Mouse (Mus musculus) urinary bladder, postnatal 25 days (tissue): Measurements from ENCODE around the gene Ppm1l.

Experiments
- DNase-seq: peaks from one replicate; pipeline ENCODE4 v3.0.0; 2022; ENCODE audit warnings: low spot score

The Ppm1l gene

GRCm38 (mm10) chr3:69340486-69340885 lies 23.8 kb downstream of the Ppm1l start:
- DNase-seq: no peak

- no peak for DNase-seq
Measured at GRCm38 (mm10) chr3:69340971-69341370, 24.3 kb downstream of the Ppm1l start.

GRCm38 (mm10) chr3:69341514-69341913 lies 24.9 kb downstream of the Ppm1l start:
- DNase-seq: no peak

- no peak for DNase-seq
Measured at GRCm38 (mm10) chr3:69342247-69342921, 25.7 kb downstream of the Ppm1l start.

GRCm38 (mm10) chr3:69343124-69343523 lies 26.5 kb downstream of the Ppm1l start:
- DNase-seq: no peak

GRCm38 (mm10) chr3:69346514-69346913 lies 29.9 kb downstream of the Ppm1l start:
- no peak for DNase-seq

GRCm38 (mm10) chr3:69348197-69348920 lies 31.7 kb downstream of the Ppm1l start:
- no peak for DNase-seq

- DNase-seq: no peak
Measured at GRCm38 (mm10) chr3:69348921-69349237, 32.2 kb downstream of the Ppm1l start.

- DNase-seq: no peak
Measured at GRCm38 (mm10) chr3:69349973-69350372, 33.3 kb downstream of the Ppm1l start.

GRCm38 (mm10) chr3:69352194-69352593 lies 35.5 kb downstream of the Ppm1l start:
- no peak for DNase-seq

- DNase-seq: no peak
Measured at GRCm38 (mm10) chr3:69354681-69355080, 38.0 kb downstream of the Ppm1l start.

- DNase-seq: no peak
Measured at GRCm38 (mm10) chr3:69356078-69356665, 39.5 kb downstream of the Ppm1l start.

- DNase-seq: no peak
Measured at GRCm38 (mm10) chr3:69356781-69357180, 40.1 kb downstream of the Ppm1l start.

GRCm38 (mm10) chr3:69357897-69358619 lies 41.4 kb downstream of the Ppm1l start:
- no peak for DNase-seq

- no peak for DNase-seq
Measured at GRCm38 (mm10) chr3:69358620-69358964, 41.9 kb downstream of the Ppm1l start.

- no peak for DNase-seq
Measured at GRCm38 (mm10) chr3:69360263-69360895, 43.7 kb downstream of the Ppm1l start.

- DNase-seq: no peak
Measured at GRCm38 (mm10) chr3:69361487-69362349, 45.1 kb downstream of the Ppm1l start.

- DNase-seq: no peak
Measured at GRCm38 (mm10) chr3:69362350-69362790, 45.7 kb downstream of the Ppm1l start.

- DNase-seq: no peak
Measured at GRCm38 (mm10) chr3:69362906-69363305, 46.2 kb downstream of the Ppm1l start.

GRCm38 (mm10) chr3:69364151-69364550 lies 47.5 kb downstream of the Ppm1l start:
- no peak for DNase-seq

- DNase-seq: no peak
Measured at GRCm38 (mm10) chr3:69367916-69368315, 51.3 kb downstream of the Ppm1l start.
